Mouse (Mus musculus) hindbrain, embryonic 11.5 days (tissue): ENCODE measurements around the gene Frmd4b. TPM values are rescaled to one million over a fixed set of nuclear protein-coding genes. Genes with fewer than 3 reads are reported as not detected.
"Not testable (repeated sequence)": the region's sequence is repeated elsewhere in the genome, so short reads cannot be mapped to it uniquely, and the experiment has no call there.

ENCODE experiments used
- ATAC-seq: fragments of 200-750 bp; cut with Nextera tagmentation; 2 replicates; pipeline ENCODE4 v1.8.0; 2017; ENCODE audit warnings: mild to moderate bottlenecking, moderate TSS enrichment, moderate library complexity; ENCODE audit not compliant: low FRiP score
- DNase-seq: peaks from one replicate; pipeline ENCODE4 v3.0.0-alpha.2; 2015; ENCODE audit warnings: low spot score
- H3K27ac ChIP-seq: fragments of 300-500 bp; sonication (generic); 2 replicates; pipeline ENCODE4 v1.5.1; 2014; ENCODE audit warnings: mild to moderate bottlenecking, low read depth, low read length
- H3K27me3 ChIP-seq: fragments of 300-500 bp; sonication (generic); 2 replicates; pipeline ENCODE4 v1.6.1; 2014; ENCODE audit warnings: mild to moderate bottlenecking, low read length, moderate library complexity, mixed read lengths; ENCODE audit not compliant: control insufficient read depth, insufficient read depth
- H3K36me3 ChIP-seq: fragments of 300-500 bp; sonication (generic); 2 replicates; pipeline ENCODE4 v1.6.1; 2014; ENCODE audit warnings: mild to moderate bottlenecking, low read length, moderate library complexity, mixed read lengths; ENCODE audit not compliant: control insufficient read depth, insufficient read depth
- H3K4me1 ChIP-seq: fragments of 300-500 bp; sonication (generic); replicated peaks from 2 replicates; pipeline ENCODE4 v1.6.1; 2014; ENCODE audit warnings: low read length, mixed read lengths; ENCODE audit not compliant: control insufficient read depth, insufficient read depth
- H3K4me2 ChIP-seq: fragments of 300-500 bp; sonication (generic); replicated peaks from 2 replicates; pipeline ENCODE4 v1.6.1; 2014; ENCODE audit warnings: mild to moderate bottlenecking, low read depth, low read length
- H3K4me3 ChIP-seq: fragments of 300-500 bp; sonication (generic); 2 replicates; pipeline ENCODE4 v1.5.1; 2014; ENCODE audit warnings: low read depth, low read length
- H3K9ac ChIP-seq: fragments of 300-500 bp; sonication (generic); 2 replicates; pipeline ENCODE4 v1.6.1; 2014; ENCODE audit warnings: low read depth, low read length
- H3K9me3 ChIP-seq: fragments of 300-500 bp; sonication (generic); 2 replicates; pipeline ENCODE4 v1.6.1; 2016; ENCODE audit warnings: low read length; ENCODE audit not compliant: control insufficient read depth
- WGBS: fragments of 180-500 bp; shearing (Covaris S2); extraction: QIAGEN DNeasy Blood & Tissue Kit; methylation state at CpG from one replicate; pipeline ENCODE4 v1.1.7; 2014; 5-methylcytosine and 5-hydroxymethylcytosine counted together
- polyA plus RNA-seq: library from polyadenylated mRNA; unstranded; fragments of >200 nt; fragmentation: Nextera tagmentation; extraction: Ambion mirVana; gene quantifications from 2 replicates; pipeline ENCODE4 v1.2.1, GENCODE M21; 2014

Gene Frmd4b
- polyA plus RNA-seq, 1 experiment from 2014 or later = 50.5 TPM

- DNase-seq (no peak), ATAC-seq (no peak)
- Histone ChIP-seq H3K27me3 (no peaks in the 10 kb centered on the region), H3K27ac (no peak overlapping the region), H3K9me3 (no peaks in the 10 kb centered on the region), H3K4me3 (no peak overlapping the region), H3K9ac (no peak overlapping the region), H3K4me1 (no peaks in the 10 kb centered on the region), H3K36me3 (no peaks in the 10 kb centered on the region), H3K4me2 (no peak overlapping the region)
- 87% methylated on average over 6 of the region's 6 CpGs for WGBS
Observed at GRCm38 (mm10) chr6:97387388-97387787, 230.0 kb downstream of the Frmd4b start.

GRCm38 (mm10) chr6:97384918-97385317, 232.4 kb downstream of the Frmd4b start:
- no peaks in the 10 kb centered on the region for H3K9me3 ChIP-seq
- H3K4me1 ChIP-seq = no peaks in the 10 kb centered on the region
- H3K27me3 ChIP-seq = no peaks in the 10 kb centered on the region
- ATAC-seq (no peak), DNase-seq (no peak)
- no peaks in the 10 kb centered on the region for H3K36me3 ChIP-seq
- no peak overlapping the region for H3K27ac ChIP-seq
- no peak overlapping the region for H3K4me3 ChIP-seq
- no peak overlapping the region for H3K9ac ChIP-seq
- no peak overlapping the region for H3K4me2 ChIP-seq
- WGBS = 82% methylated on average over 5 of the region's 5 CpGs

DNA sequence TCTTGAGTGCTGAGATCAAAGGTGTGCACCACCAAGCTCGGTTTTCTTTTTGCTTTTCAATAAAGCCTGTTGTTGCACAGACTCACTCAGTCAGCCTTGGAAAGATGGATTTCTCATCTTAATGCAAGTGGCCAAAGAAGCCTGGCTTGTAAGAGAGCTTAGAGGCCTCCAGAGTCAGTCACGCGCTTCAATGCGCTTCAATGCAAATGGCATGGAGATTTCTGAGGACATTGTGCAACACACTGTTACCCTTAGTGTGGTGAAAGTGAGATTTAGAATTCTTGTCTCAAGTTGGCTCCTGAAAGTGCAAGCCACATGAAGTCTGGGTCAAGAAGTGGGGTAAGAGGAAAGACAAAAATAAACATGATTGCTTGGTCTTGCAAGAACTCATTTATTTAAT, 236.1 kb downstream of the Frmd4b start:
- no peak overlapping the region for H3K27ac ChIP-seq
- H3K4me1 ChIP-seq = no peaks in the 10 kb centered on the region
- H3K27me3 ChIP-seq = no peaks in the 10 kb centered on the region
- H3K4me3 ChIP-seq = no peak overlapping the region
- no peak overlapping the region for H3K9ac ChIP-seq
- DNase-seq (no peak), ATAC-seq (no peak)
- no peaks in the 10 kb centered on the region for H3K9me3 ChIP-seq
- 75% methylated on average over 4 of the region's 4 CpGs for WGBS
- no peak overlapping the region for H3K4me2 ChIP-seq
- no peaks in the 10 kb centered on the region for H3K36me3 ChIP-seq

GRCm38 (mm10) chr6:97370947-97371346, 246.4 kb downstream of the Frmd4b start:
- no peaks in the 10 kb centered on the region for H3K9me3 ChIP-seq
- ATAC-seq = no peak
- WGBS = 59% methylated on average over 2 of the region's 2 CpGs
- H3K36me3 ChIP-seq = no peaks in the 10 kb centered on the region
- DNase-seq = no peak
- H3K4me1 ChIP-seq = no peaks in the 10 kb centered on the region
- no peak overlapping the region for H3K9ac ChIP-seq
- H3K27ac ChIP-seq = no peak overlapping the region
- H3K4me3 ChIP-seq = no peak overlapping the region
- H3K4me2 ChIP-seq = no peak overlapping the region
- H3K27me3 ChIP-seq = no peaks in the 10 kb centered on the region

GRCm38 (mm10) chr6:97370460-97370859, 246.9 kb downstream of the Frmd4b start:
- 64% methylated on average over 1 of the region's 1 CpGs for WGBS
- ATAC-seq = no peak

GRCm38 (mm10) chr6:97363846-97364245, 253.5 kb downstream of the Frmd4b start:
- Histone ChIP-seq H3K27me3 (no peaks in the 10 kb centered on the region), H3K4me3 (no peak overlapping the region), H3K27ac (no peak overlapping the region), H3K9me3 (no peaks in the 10 kb centered on the region), H3K4me2 (no peak overlapping the region), H3K9ac (no peak overlapping the region), H3K4me1 (no peaks in the 10 kb centered on the region), H3K36me3 (no peaks in the 10 kb centered on the region)
- ATAC-seq = no peak
- no peak for DNase-seq
- 92% methylated on average over 2 of the region's 2 CpGs for WGBS

More at GRCm38 (mm10) chr6:97370460-97370859, 246.9 kb downstream of the Frmd4b start:
- no peaks in the 10 kb centered on the region for H3K27me3 ChIP-seq
- no peak overlapping the region for H3K4me3 ChIP-seq
- H3K9me3 ChIP-seq = no peaks in the 10 kb centered on the region
- H3K4me1 ChIP-seq = no peaks in the 10 kb centered on the region
- no peaks in the 10 kb centered on the region for H3K36me3 ChIP-seq
- H3K4me2 ChIP-seq = no peak overlapping the region
- no peak overlapping the region for H3K9ac ChIP-seq
- no peak overlapping the region for H3K27ac ChIP-seq
- DNase-seq = no peak

DNA sequence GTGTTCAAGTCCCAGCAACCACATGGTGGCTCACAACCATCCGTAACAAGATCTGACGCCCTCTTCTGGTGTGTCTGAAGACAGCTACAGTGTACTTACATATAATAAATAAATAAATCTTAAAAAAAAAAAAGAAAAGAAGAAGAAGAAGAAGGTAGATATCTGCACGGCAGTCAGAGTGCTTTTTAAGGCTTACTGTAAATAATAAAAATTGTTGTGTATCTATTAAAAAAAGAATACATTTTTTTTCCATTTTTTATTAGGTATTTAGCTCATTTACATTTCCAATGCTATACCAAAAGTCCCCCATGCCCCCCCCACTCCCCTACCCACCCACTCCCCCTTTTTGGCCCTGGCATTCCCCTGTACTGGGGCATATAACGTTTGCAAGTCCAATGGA, 259.7 kb downstream of the Frmd4b start:
- WGBS = 78% methylated on average over 2 of the region's 4 CpGs
- H3K27me3 ChIP-seq, H3K27ac ChIP-seq, H3K9ac ChIP-seq, H3K4me3 ChIP-seq, H3K36me3 ChIP-seq, H3K9me3 ChIP-seq, DNase-seq, H3K4me2 ChIP-seq, ATAC-seq, H3K4me1 ChIP-seq: not testable (repeated sequence)

- H3K4me2 ChIP-seq = no peak overlapping the region
- ATAC-seq (no peak), DNase-seq (no peak)
- 0 out of 2 replicates have a peak, but pooled peaks cover 3% of the 10 kb centered on the region for H3K4me1 ChIP-seq
- no peaks in the 10 kb centered on the region for H3K36me3 ChIP-seq
- H3K4me3 ChIP-seq = no peak overlapping the region
- WGBS = 61% methylated on average over 7 of the region's 7 CpGs
- no peaks in the 10 kb centered on the region for H3K27me3 ChIP-seq
- H3K9me3 ChIP-seq = no peaks in the 10 kb centered on the region
- H3K27ac ChIP-seq = no peak overlapping the region
- H3K9ac ChIP-seq = no peak overlapping the region
Observed at GRCm38 (mm10) chr6:97356612-97357011, 260.7 kb downstream of the Frmd4b start.

- Histone ChIP-seq H3K4me3 (no peak overlapping the region), H3K9me3 (no peaks in the 10 kb centered on the region), H3K36me3 (no peaks in the 10 kb centered on the region), H3K27me3 (no peaks in the 10 kb centered on the region), H3K9ac (no peak overlapping the region), H3K4me1 (0 out of 2 replicates have a peak, but pooled peaks cover 3% of the 10 kb centered on the region), H3K4me2 (no peak overlapping the region), H3K27ac (no peak overlapping the region)
- ATAC-seq (no peak), DNase-seq (no peak)
- WGBS = 6% methylated on average over 8 of the region's 8 CpGs
Observed at GRCm38 (mm10) chr6:97355141-97355540, 262.2 kb downstream of the Frmd4b start.
